ENCODE assay signal across 16 mouse cellular contexts in genomic region chr9:79608062-79608531, GRCm38 (mm10).
DNase-seq lines count a peak whose midpoint lies in the region; ATAC-seq and TF ChIP-seq lines count a peak whose summit lies in the region.
"Had no signal": no experiment of that assay in that cellular context is flagged by ENCODE, and none has a peak within 500 bp of the region (broad histone marks: within the 10 kb centered on the region; RNA-seq: fewer than 3 reads in every experiment).

No protein-coding gene starts in this region.

- no peak for TF ChIP-seq EP300 in lung, postnatal 0 days (IDR thresholded peaks at IDR 0.05)
- TF ChIP-seq EP300 in stomach, postnatal 0 days (optimal IDR thresholded peaks at IDR 0.05), result no peak

- intact Hi-C loops in gastrocnemius, postnatal 36 days (cut with DNase I), result no loop called here

- DNase-seq in gastrocnemius, postnatal 25 days, result peak; percentile 14
- no peak for DNase-seq in gastrocnemius, postnatal 36 days
- DNase-seq in lung, postnatal 0 days (ENCODE audit: low spot score), result peak; percentile 60
- no peak for DNase-seq in lung, adult 18-20 months
- DNase-seq in stomach, postnatal 0 days (ENCODE audit: low spot score), result no peak
- no peak for DNase-seq in natural killer cell, adult 2 months (ENCODE audit: low spot score in 2 of 2)
- no peak for DNase-seq in liver
- DNase-seq: adrenal gland, postnatal 14 days; cerebellum, adult 11 months; right cerebral cortex, postnatal 25 days had no signal

- no peak overlapping the region for H3K27ac ChIP-seq in lung, postnatal 0 days (ENCODE audit: low read length)
- H3K27ac ChIP-seq in intestine, postnatal 0 days (ENCODE audit: low read depth, low read length), result no peak overlapping the region
- H3K27ac ChIP-seq in stomach, postnatal 0 days (replicated peaks), result 0 out of 2 replicates have a peak overlapping the region, but pooled peaks have one; percentile 1
- H3K27ac ChIP-seq: hindbrain, embryonic 15.5 days; liver, embryonic 12.5 days; midbrain, embryonic 10.5 days had no signal

- no peak overlapping the region for H3K4me3 ChIP-seq in lung, postnatal 0 days (ENCODE audit: low read depth, low read length)
- H3K4me3 ChIP-seq in intestine, postnatal 0 days (ENCODE audit: low read depth, low read length), result no peak overlapping the region
- H3K4me3 ChIP-seq in stomach, postnatal 0 days (ENCODE audit: low read depth, low read length), result no peak overlapping the region
- H3K4me3 ChIP-seq: heart, embryonic 12.5 days; hindbrain, embryonic 15.5 days; liver, embryonic 12.5 days; midbrain, embryonic 10.5 days had no signal

- peak; percentile 38; the same call in 1 of the 2 replicates for TF ChIP-seq CTCF in lung, postnatal 0 days (IDR thresholded peaks at IDR 0.05)
- TF ChIP-seq CTCF in intestine, postnatal 0 days (IDR thresholded peaks at IDR 0.05; ENCODE audit: low read depth), result peak; percentile 39
- peak; percentile 57 for TF ChIP-seq CTCF in stomach, postnatal 0 days (IDR thresholded peaks at IDR 0.05; ENCODE audit: low read depth)

- H3K4me2 ChIP-seq in lung, postnatal 0 days (replicated peaks; ENCODE audit: low read depth, low read length), result no peak overlapping the region
- H3K4me2 ChIP-seq in intestine, postnatal 0 days (replicated peaks; ENCODE audit: low read depth), result no peak overlapping the region
- H3K4me2 ChIP-seq in stomach, postnatal 0 days (replicated peaks; ENCODE audit: low read depth), result no peak overlapping the region
- H3K4me2 ChIP-seq: heart, embryonic 12.5 days; hindbrain, embryonic 15.5 days; liver, embryonic 12.5 days had no signal

- no peaks in the 10 kb centered on the region for H3K27me3 ChIP-seq in lung, postnatal 0 days (replicated peaks; ENCODE audit: insufficient read depth, low read length)
- H3K27me3 ChIP-seq in intestine, postnatal 0 days (replicated peaks; ENCODE audit: control insufficient read depth, insufficient read depth, low read length), result no peaks in the 10 kb centered on the region
- H3K27me3 ChIP-seq in stomach, postnatal 0 days (ENCODE audit: control insufficient read depth, insufficient read depth, low read length), result no peaks in the 10 kb centered on the region
- H3K27me3 ChIP-seq: liver, embryonic 12.5 days; Patski had no signal

- no peaks in the 10 kb centered on the region for H3K36me3 ChIP-seq in lung, postnatal 0 days (ENCODE audit: insufficient read depth, low read length)
- peaks cover 3% of the 10 kb centered on the region; the same call in 1 of the 2 replicates for H3K36me3 ChIP-seq in intestine, postnatal 0 days (ENCODE audit: control insufficient read depth, insufficient read depth)
- no peaks in the 10 kb centered on the region for H3K36me3 ChIP-seq in stomach, postnatal 0 days (ENCODE audit: control insufficient read depth, insufficient read depth, low read length)
- H3K36me3 ChIP-seq: hindbrain, embryonic 15.5 days; liver, embryonic 12.5 days; midbrain, embryonic 10.5 days had no signal

- no peaks in the 10 kb centered on the region for H3K9me3 ChIP-seq in lung, postnatal 0 days (ENCODE audit: low read length)
- no peaks in the 10 kb centered on the region for H3K9me3 ChIP-seq in intestine, postnatal 0 days (ENCODE audit: control insufficient read depth)
- no peaks in the 10 kb centered on the region for H3K9me3 ChIP-seq in stomach, postnatal 0 days (ENCODE audit: control insufficient read depth, low read length)
- H3K9me3 ChIP-seq: heart, embryonic 12.5 days; hindbrain, embryonic 15.5 days; liver, embryonic 12.5 days; midbrain, embryonic 10.5 days had no signal

- H3K9ac ChIP-seq in lung, postnatal 0 days (replicated peaks; ENCODE audit: low read depth), result no peak overlapping the region
- no peak overlapping the region for H3K9ac ChIP-seq in intestine, postnatal 0 days (ENCODE audit: low read depth, low read length)
- no peak overlapping the region for H3K9ac ChIP-seq in stomach, postnatal 0 days (ENCODE audit: low read length)
- H3K9ac ChIP-seq: heart, embryonic 12.5 days; hindbrain, embryonic 15.5 days; liver, embryonic 12.5 days had no signal

- 29% methylated on average over 4 of the region's 4 CpGs for whole genome bisulfite sequencing in lung, postnatal 0 days
- WGBS in intestine, postnatal 0 days, result 48% methylated on average over 4 of the region's 4 CpGs
- 25% methylated on average over 4 of the region's 4 CpGs for WGBS in stomach, postnatal 0 days

- no peaks in the 10 kb centered on the region for H3K4me1 ChIP-seq in lung, postnatal 0 days (ENCODE audit: insufficient read depth, low read depth, low read length)
- H3K4me1 ChIP-seq in intestine, postnatal 0 days (replicated peaks; ENCODE audit: control insufficient read depth, insufficient read depth, low read length), result no peaks in the 10 kb centered on the region
- H3K4me1 ChIP-seq in stomach, postnatal 0 days (replicated peaks; ENCODE audit: control insufficient read depth, insufficient read depth), result no peaks in the 10 kb centered on the region
- H3K4me1 ChIP-seq: heart, embryonic 12.5 days; hindbrain, embryonic 15.5 days; liver, embryonic 12.5 days had no signal

- ATAC-seq in lung, postnatal 0 days, result peak; percentile 42
- no peak for ATAC-seq in intestine, postnatal 0 days
- ATAC-seq in stomach, postnatal 0 days (ENCODE audit: low FRiP score, low TSS enrichment), result no peak
- ATAC-seq: liver, embryonic 12.5 days had no signal

Comparison
In these comparisons a context has a peak if more than half of its experiments do, and no peak if none do; other contexts are left out.
1. DNase-seq: peak in gastrocnemius, postnatal 25 days (single experiment) and lung, postnatal 0 days (single experiment); none in gastrocnemius, postnatal 36 days (0 of 2), lung, adult 18-20 months (0 of 2), stomach, postnatal 0 days (single experiment), natural killer cell, adult 2 months (0 of 2) and liver (single experiment).
2. Peak in every context shown above with its lines, with median percentiles within 50 percentile points of each other: CTCF ChIP-seq.